Mouse (Mus musculus) heart, adult 2 months (tissue): Measurements from ENCODE around the gene Gckr. TPM values are rescaled to one million over a fixed set of nuclear protein-coding genes. Genes with fewer than 3 reads are reported as not detected.
"Not testable (repeated sequence)": the region's sequence is repeated elsewhere in the genome, so short reads cannot be mapped to it uniquely, and the experiment has no call there.

Experiments used
- DNase-seq, 2 experiments: peaks; one replicate each; pipeline ENCODE4 v3.0.0; 2021
- H3K27ac ChIP-seq: fragments of 200-600 bp; 2 replicates; pipeline ENCODE4 v1.8.1; 2022
- H3K27me3 ChIP-seq: fragments of 200-500 bp; 2 replicates; pipeline ENCODE4 v1.6.1; 2012; ENCODE audit warnings: mild to moderate bottlenecking, low read length, inconsistent platforms, mixed read lengths; ENCODE audit not compliant: control insufficient read depth, insufficient read depth
- H3K36me3 ChIP-seq: fragments of 200-500 bp; 2 replicates; pipeline ENCODE4 v1.6.1; 2012; ENCODE audit warnings: low read length, inconsistent platforms; ENCODE audit not compliant: control insufficient read depth, insufficient read depth
- H3K4me1 ChIP-seq: fragments of 200-500 bp; 2 replicates; pipeline ENCODE4 v1.6.1; 2011; ENCODE audit warnings: low read length; ENCODE audit not compliant: control insufficient read depth, insufficient read depth
- H3K4me3 ChIP-seq: fragments of 200-600 bp; 2 replicates; pipeline ENCODE4 v1.8.1; 2022
- H3K79me2 ChIP-seq: fragments of 200-500 bp; replicated peaks from 2 replicates; pipeline ENCODE4 v1.6.1; 2012; ENCODE audit warnings: mild to moderate bottlenecking, inconsistent platforms, low read length, moderate library complexity, mixed read lengths; ENCODE audit not compliant: control insufficient read depth, insufficient read depth
- H3K9ac ChIP-seq: fragments of 200-500 bp; 2 replicates; pipeline ENCODE4 v1.6.1; 2012; ENCODE audit warnings: low read depth, mild to moderate bottlenecking, control low read depth, inconsistent platforms, low read length, mixed read lengths
- CTCF ChIP-seq: fragments of 200-600 bp; IDR thresholded peaks from 2 replicates; pipeline ENCODE4 v1.8.1; 2022; ENCODE audit warnings: antibody characterized with exemption, mild to moderate bottlenecking, moderate library complexity
- POLR2A ChIP-seq: fragments of 200-500 bp; IDR thresholded peaks from 2 replicates; pipeline ENCODE4 v1.6.1; 2011; ENCODE audit warnings: mild to moderate bottlenecking, low read depth, low read length, control low read depth; ENCODE audit not compliant: insufficient read depth
- WGBS: fragments of 180-500 bp; shearing (Covaris S2); methylation state at CpG from one replicate; pipeline ENCODE4 v1.1.7; 2018; 5-methylcytosine and 5-hydroxymethylcytosine counted together
- intact Hi-C: fragments of 180-260 bp; cut with DNase I; formaldehyde crosslinking; loops from one replicate; pipeline ENCODE4 v1.15.1; 2025
- polyA plus RNA-seq: library from polyadenylated mRNA; depleted of rRNA; stranded (reverse); fragments of >200 nt; gene quantifications from 2 replicates; pipeline ENCODE4 v1.2.3, GENCODE M21; 2012; rRNA removed
- total RNA-seq, 2 experiments: library from RNA; stranded (reverse); gene quantifications; 2 replicates each; pipeline ENCODE4 v1.2.3; 2021

The Gckr gene
- total and polyA plus RNA-seq, 3 experiments: not detected

GRCm38 (mm10) chr5:31326850-31327249 is 29.6 kb downstream of the Gckr start:
- Histone ChIP-seq H3K79me2 (no peaks in the 10 kb centered on the region), H3K36me3 (no peaks in the 10 kb centered on the region), H3K27me3 (no peaks in the 10 kb centered on the region), H3K9ac (no peak overlapping the region), H3K27ac (no peak overlapping the region), H3K4me3 (no peak overlapping the region), H3K4me1 (no peaks in the 10 kb centered on the region)
- 17% methylated on average over 5 of the region's 5 CpGs for WGBS
- DNase-seq: no peak
- intact Hi-C loops: loop anchor here (5.0 kb wide), 1 partner anchor 105 kb away; the partner anchor contains the start of gene Ppm1g
- TF ChIP-seq CTCF (peak; percentile 36), POLR2A (no peak)

- peak; percentile 34 to 53 for DNase-seq
- no peaks in the 10 kb centered on the region for H3K27me3 ChIP-seq
- H3K9ac ChIP-seq: no peak overlapping the region
- no peaks in the 10 kb centered on the region for H3K4me1 ChIP-seq
- H3K36me3 ChIP-seq: no peaks in the 10 kb centered on the region
- TF ChIP-seq POLR2A: no peak
- peak; percentile 82 for TF ChIP-seq CTCF
- no peaks in the 10 kb centered on the region for H3K79me2 ChIP-seq
- no peak overlapping the region for H3K4me3 ChIP-seq
- 25% methylated on average over 7 of the region's 7 CpGs for WGBS
- intact Hi-C loops: loop anchor here (2.0 to 5.0 kb wide), 2 partner anchors 106 to 139 kb away; partner anchors contain the start of gene Ppm1g
- no peak overlapping the region for H3K27ac ChIP-seq
Observed at GRCm38 (mm10) chr5:31328255-31328654, 31.0 kb downstream of the Gckr start.

- H3K4me1 ChIP-seq, H3K9ac ChIP-seq, H3K4me3 ChIP-seq, H3K79me2 ChIP-seq, intact Hi-C loops, H3K27me3 ChIP-seq, H3K27ac ChIP-seq, DNase-seq, H3K36me3 ChIP-seq: not testable (repeated sequence)
- 69% methylated on average over 16 of the region's 16 CpGs for WGBS
Observed at GRCm38 (mm10) chr5:31357586-31357985, 60.3 kb downstream of the Gckr start.

GRCm38 (mm10) chr5:31360955-31361354 is 63.7 kb downstream of the Gckr start:
- Histone ChIP-seq H3K4me3 (no peak overlapping the region), H3K4me1 (no peaks in the 10 kb centered on the region), H3K79me2 (no peaks in the 10 kb centered on the region), H3K27ac (no peak overlapping the region), H3K9ac (no peak overlapping the region), H3K27me3 (no peaks in the 10 kb centered on the region), H3K36me3 (no peaks in the 10 kb centered on the region)
- no peak for TF ChIP-seq POLR2A
- TF ChIP-seq CTCF: 0 out of 2 replicates have a peak, but pooled peaks have one; percentile 8
- 69% methylated on average over 6 of the region's 6 CpGs for whole genome bisulfite sequencing
- intact Hi-C loops: no loop called here
- no peak for DNase-seq

Other genes with a start within 250 kb of the Gckr start
- 10 to 100 TPM; 44.2 to 45.6 TPM for gene Atraid, start 249.1 kb upstream of the Gckr start, total RNA-seq
- 100 and 115 TPM in 2 replicates for gene Atraid, start 249.1 kb upstream of the Gckr start, polyA plus RNA-seq
- gene Slc5a6, start 248.5 kb upstream of the Gckr start, total RNA-seq: 10 to 100 TPM; 11.8 to 13.2 TPM
- gene Slc5a6, start 248.5 kb upstream of the Gckr start, polyA plus RNA-seq: 25.5 and 29.1 TPM in 2 replicates
- 10 to 100 TPM; 11.0 to 14.0 TPM for gene Cad, start 242.7 kb upstream of the Gckr start, total RNA-seq
- 18.5 TPM in 2 replicates for gene Cad, start 242.7 kb upstream of the Gckr start, polyA plus RNA-seq
- not detected for gene Dnajc5g, start 191.2 kb upstream of the Gckr start, total RNA-seq
- gene Dnajc5g, start 191.2 kb upstream of the Gckr start, polyA plus RNA-seq: not detected in 2 replicates
- gene Slc30a3, start 189.2 kb upstream of the Gckr start, total RNA-seq: under 1 TPM in 1 of 2 experiments, not detected in 1; 0.29 TPM
- 0.26 and 0.47 TPM in 2 replicates for gene Slc30a3, start 189.2 kb upstream of the Gckr start, polyA plus RNA-seq
- 100 to 1,000 TPM; 250 to 368 TPM for gene Trim54, start 180.7 kb upstream of the Gckr start, total RNA-seq
- gene Trim54, start 180.7 kb upstream of the Gckr start, polyA plus RNA-seq: 186 and 219 TPM in 2 replicates
- gene Ucn, start 158.6 kb upstream of the Gckr start, total RNA-seq: not detected
- not detected in 2 replicates for gene Ucn, start 158.6 kb upstream of the Gckr start, polyA plus RNA-seq
- 10 to 100 TPM; 46.8 to 50.6 TPM for gene Mpv17, start 143.2 kb upstream of the Gckr start, total RNA-seq
- gene Mpv17, start 143.2 kb upstream of the Gckr start, polyA plus RNA-seq: 183 and 278 TPM in 2 replicates
- under 1 TPM; 0.55 to 0.81 TPM for gene Gm29609, start 117.5 kb upstream of the Gckr start, total RNA-seq
- 2.4 and 2.5 TPM in 2 replicates for gene Gm29609, start 117.5 kb upstream of the Gckr start, polyA plus RNA-seq
- 10 to 100 TPM; 27.4 to 32.3 TPM for gene Gtf3c2, start 117.3 kb upstream of the Gckr start, total RNA-seq
- gene Gtf3c2, start 117.3 kb upstream of the Gckr start, polyA plus RNA-seq: 34.8 and 56.2 TPM in 2 replicates
- gene Snx17, start 104.2 kb upstream of the Gckr start, total RNA-seq: 10 to 100 TPM; 58.1 to 63.2 TPM
- gene Snx17, start 104.2 kb upstream of the Gckr start, polyA plus RNA-seq: 66.8 and 85.1 TPM in 2 replicates
- gene Eif2b4, start 104.0 kb upstream of the Gckr start, total RNA-seq: 10 to 100 TPM; 48.0 to 50.8 TPM
- gene Eif2b4, start 104.0 kb upstream of the Gckr start, polyA plus RNA-seq: 61.3 and 88.9 TPM in 2 replicates
- 1 to 10 TPM; 6.6 to 8.1 TPM for gene Zfp513, start 95.1 kb upstream of the Gckr start, total RNA-seq
- 12.7 and 14.2 TPM in 2 replicates for gene Zfp513, start 95.1 kb upstream of the Gckr start, polyA plus RNA-seq
- gene Ppm1g, start 76.8 kb upstream of the Gckr start, total RNA-seq: 10 to 100 TPM; 51.1 to 60.8 TPM
- gene Ppm1g, start 76.8 kb upstream of the Gckr start, polyA plus RNA-seq: 26.6 and 35.1 TPM in 2 replicates
- gene Nrbp1, start 56.6 kb upstream of the Gckr start, total RNA-seq: 10 to 100 TPM; 75.9 to 80.3 TPM
- gene Nrbp1, start 56.6 kb upstream of the Gckr start, polyA plus RNA-seq: 151 and 165 TPM in 2 replicates
- gene Gm9970, start 56.2 kb upstream of the Gckr start, total RNA-seq: not detected
- gene Gm9970, start 56.2 kb upstream of the Gckr start, polyA plus RNA-seq: 0.31 TPM in 1 of 2 replicates, not detected in the other
- gene Krtcap3, start 45.8 kb upstream of the Gckr start, total RNA-seq: 1 to 10 TPM; 1.2 to 1.5 TPM
- 6.4 and 7.2 TPM in 2 replicates for gene Krtcap3, start 45.8 kb upstream of the Gckr start, polyA plus RNA-seq
- gene Ift172, start 6.3 kb upstream of the Gckr start, total RNA-seq: 10 to 100 TPM; 37.2 to 42.9 TPM
- gene Ift172, start 6.3 kb upstream of the Gckr start, polyA plus RNA-seq: 28.0 and 30.2 TPM in 2 replicates
- gene Fndc4, start 1.4 kb upstream of the Gckr start, total RNA-seq: 1 to 10 TPM; 2.7 to 3.8 TPM
- 7.3 and 9.5 TPM in 2 replicates for gene Fndc4, start 1.4 kb upstream of the Gckr start, polyA plus RNA-seq
- gene Zfp512, start 155.0 kb downstream of the Gckr start, total RNA-seq: 10 to 100 TPM; 23.7 to 25.1 TPM
- gene Zfp512, start 155.0 kb downstream of the Gckr start, polyA plus RNA-seq: 12.7 and 17.9 TPM in 2 replicates
- gene 4930548H24Rik, start 188.3 kb downstream of the Gckr start, total RNA-seq: not detected
- gene 4930548H24Rik, start 188.3 kb downstream of the Gckr start, polyA plus RNA-seq: not detected in 2 replicates
- 10 to 100 TPM; 23.1 TPM for gene Gpn1, start 197.3 kb downstream of the Gckr start, total RNA-seq
- 12.9 and 15.3 TPM in 2 replicates for gene Gpn1, start 197.3 kb downstream of the Gckr start, polyA plus RNA-seq
- gene Slc4a1ap, start 229.6 kb downstream of the Gckr start, total RNA-seq: 10 to 100 TPM; 20.8 to 22.6 TPM
- gene Slc4a1ap, start 229.6 kb downstream of the Gckr start, polyA plus RNA-seq: 7.5 and 13.1 TPM in 2 replicates
- gene Supt7l, start 230.4 kb downstream of the Gckr start, total RNA-seq: 10 to 100 TPM; 13.3 to 14.6 TPM
- gene Supt7l, start 230.4 kb downstream of the Gckr start, polyA plus RNA-seq: 11.2 and 14.4 TPM in 2 replicates